Mouse (Mus musculus) liver, adult (tissue): ENCODE results near the gene Klhdc8a.

Experiments used
- GATA4 ChIP-seq: IDR thresholded peaks from 2 replicates; pipeline ENCODE4 v1.6.1; 2014; ENCODE audit warnings: mild to moderate bottlenecking, low read length; ENCODE audit not compliant: insufficient replicate concordance

Klhdc8a gene

GRCm38 (mm10) chr1:132283018-132283417 lies 15.4 kb upstream of the Klhdc8a start:
- TF ChIP-seq GATA4: no peak

- no peak for TF ChIP-seq GATA4
These were observed 11.7 kb upstream of the Klhdc8a start for GRCm38 (mm10) chr1:132286735-132287134.

GRCm38 (mm10) chr1:132287445-132287844 lies 11.0 kb upstream of the Klhdc8a start:
- TF ChIP-seq GATA4: no peak

- no peak for TF ChIP-seq GATA4
These were observed 10.4 kb upstream of the Klhdc8a start for GRCm38 (mm10) chr1:132287991-132288451.

GRCm38 (mm10) chr1:132289965-132290364 lies 8.5 kb upstream of the Klhdc8a start:
- no peak for TF ChIP-seq GATA4

GRCm38 (mm10) chr1:132290921-132291675 lies 7.3 kb upstream of the Klhdc8a start:
- TF ChIP-seq GATA4: no peak

- no peak for TF ChIP-seq GATA4
These were observed 6.7 kb upstream of the Klhdc8a start for GRCm38 (mm10) chr1:132291706-132292105.

GRCm38 (mm10) chr1:132292318-132293129 lies 5.9 kb upstream of the Klhdc8a start:
- TF ChIP-seq GATA4: no peak

GRCm38 (mm10) chr1:132295506-132295905 lies 2.9 kb upstream of the Klhdc8a start:
- TF ChIP-seq GATA4: no peak

- no peak for TF ChIP-seq GATA4
These were observed 2.4 kb upstream of the Klhdc8a start for GRCm38 (mm10) chr1:132296051-132296450.

GRCm38 (mm10) chr1:132298801-132299464 lies 507 bp downstream of the Klhdc8a start:
- no peak for TF ChIP-seq GATA4

- TF ChIP-seq GATA4: no peak
These were observed 1.3 kb downstream of the Klhdc8a start for GRCm38 (mm10) chr1:132299744-132300143.

GRCm38 (mm10) chr1:132301242-132301641 lies 2.8 kb downstream of the Klhdc8a start:
- no peak for TF ChIP-seq GATA4

- TF ChIP-seq GATA4: no peak
These were observed 4.0 kb downstream of the Klhdc8a start for GRCm38 (mm10) chr1:132302341-132302866.

- TF ChIP-seq GATA4: no peak
These were observed 6.3 kb downstream of the Klhdc8a start for GRCm38 (mm10) chr1:132304618-132305214.
